Mouse (Mus musculus) stomach, embryonic 16.5 days (tissue): ENCODE measurements around the gene Tnfsf13b. TPM values are rescaled to one million over a fixed set of nuclear protein-coding genes. Genes with fewer than 3 reads are reported as not detected.
A peak's percentile ranks its signal among the peaks of the same experiment; 100 is the strongest.

Source experiments
- ATAC-seq: fragments of 200-750 bp; cut with Nextera tagmentation; 2 replicates; pipeline ENCODE4 v1.8.0; 2017; ENCODE audit warnings: moderate number of reproducible peaks, moderate TSS enrichment; ENCODE audit not compliant: insufficient read depth, low FRiP score
- H3K27ac ChIP-seq: fragments of 300-500 bp; sonication (generic); 2 replicates; pipeline ENCODE4 v1.5.1; 2014; ENCODE audit warnings: low read length
- H3K27me3 ChIP-seq: fragments of 300-500 bp; sonication (generic); 2 replicates; pipeline ENCODE4 v1.6.1; 2014; ENCODE audit warnings: low read length, control low read depth, mixed read lengths; ENCODE audit not compliant: control insufficient read depth, insufficient read depth
- H3K36me3 ChIP-seq: fragments of 300-500 bp; sonication (generic); 2 replicates; pipeline ENCODE4 v1.6.1; 2014; ENCODE audit warnings: low read length; ENCODE audit not compliant: control insufficient read depth, insufficient read depth
- H3K4me1 ChIP-seq: fragments of 300-500 bp; sonication (generic); 2 replicates; pipeline ENCODE4 v1.6.1; 2014; ENCODE audit warnings: low read length, control low read depth, mixed read lengths; ENCODE audit not compliant: control insufficient read depth, insufficient read depth
- H3K4me2 ChIP-seq: fragments of 300-500 bp; sonication (generic); 2 replicates; pipeline ENCODE4 v1.6.1; 2014; ENCODE audit warnings: low read depth, low read length, mixed read lengths
- H3K4me3 ChIP-seq: fragments of 300-500 bp; sonication (generic); replicated peaks from 2 replicates; pipeline ENCODE4 v1.5.1; 2014; ENCODE audit warnings: mild to moderate bottlenecking, low read length
- H3K9ac ChIP-seq: fragments of 300-500 bp; sonication (generic); 2 replicates; pipeline ENCODE4 v1.6.1; 2014; ENCODE audit warnings: low read length
- H3K9me3 ChIP-seq: fragments of 300-500 bp; sonication (generic); replicated peaks from 2 replicates; pipeline ENCODE4 v1.6.1; 2016; ENCODE audit warnings: low read length, control low read depth; ENCODE audit not compliant: control insufficient read depth
- WGBS: fragments of 180-500 bp; shearing (Covaris S2); extraction: QIAGEN DNeasy Blood & Tissue Kit; methylation state at CpG from one replicate; pipeline ENCODE4 v1.1.7; 2014; 5-methylcytosine and 5-hydroxymethylcytosine counted together
- polyA plus RNA-seq: library from polyadenylated mRNA; unstranded; fragments of >200 nt; fragmentation: Nextera tagmentation; extraction: Ambion mirVana; gene quantifications from 2 replicates; pipeline ENCODE4 v1.2.1, GENCODE M21; 2015

Tnfsf13b gene
- polyA plus RNA-seq, 1 experiment from 2014 or later, result 0.28 TPM

GRCm38 (mm10) chr8:10031177-10031576, 24.9 kb downstream of the Tnfsf13b start:
- H3K27ac ChIP-seq, result no peak overlapping the region
- no peaks in the 10 kb centered on the region for H3K27me3 ChIP-seq
- H3K9me3 ChIP-seq, result no peaks in the 10 kb centered on the region
- ATAC-seq, result no peak
- H3K36me3 ChIP-seq, result no peaks in the 10 kb centered on the region
- WGBS, result 77% methylated on average over 9 of the region's 9 CpGs
- no peaks in the 10 kb centered on the region for H3K4me1 ChIP-seq
- H3K4me3 ChIP-seq, result no peak overlapping the region
- H3K9ac ChIP-seq, result no peak overlapping the region
- H3K4me2 ChIP-seq, result no peak overlapping the region

- no peak overlapping the region for H3K4me2 ChIP-seq
- H3K27me3 ChIP-seq, result no peaks in the 10 kb centered on the region
- no peak overlapping the region for H3K4me3 ChIP-seq
- no peak for ATAC-seq
- WGBS, result 52% methylated on average over 3 of the region's 3 CpGs
- H3K4me1 ChIP-seq, result no peaks in the 10 kb centered on the region
- no peak overlapping the region for H3K9ac ChIP-seq
- H3K9me3 ChIP-seq, result no peaks in the 10 kb centered on the region
- no peaks in the 10 kb centered on the region for H3K36me3 ChIP-seq
- no peak overlapping the region for H3K27ac ChIP-seq
Measured at GRCm38 (mm10) chr8:10040866-10041265, 34.6 kb downstream of the Tnfsf13b start.

GRCm38 (mm10) chr8:10043842-10044510, 37.7 kb downstream of the Tnfsf13b start:
- Histone ChIP-seq H3K27ac (no peak overlapping the region), H3K9me3 (no peaks in the 10 kb centered on the region), H3K4me1 (no peaks in the 10 kb centered on the region), H3K36me3 (no peaks in the 10 kb centered on the region), H3K4me2 (no peak overlapping the region), H3K9ac (no peak overlapping the region), H3K4me3 (no peak overlapping the region), H3K27me3 (no peaks in the 10 kb centered on the region)
- WGBS, result 54% methylated on average over 13 of the region's 13 CpGs
- no peak for ATAC-seq

- H3K4me1 ChIP-seq, result no peaks in the 10 kb centered on the region
- ATAC-seq, result no peak
- no peaks in the 10 kb centered on the region for H3K9me3 ChIP-seq
- no peak overlapping the region for H3K9ac ChIP-seq
- H3K4me2 ChIP-seq, result no peak overlapping the region
- 51% methylated on average over 1 of the region's 1 CpGs for WGBS
- H3K4me3 ChIP-seq, result no peak overlapping the region
- no peaks in the 10 kb centered on the region for H3K36me3 ChIP-seq
- no peaks in the 10 kb centered on the region for H3K27me3 ChIP-seq
- H3K27ac ChIP-seq, result no peak overlapping the region
Measured at GRCm38 (mm10) chr8:10045743-10046142, 39.5 kb downstream of the Tnfsf13b start.

GRCm38 (mm10) chr8:10049162-10049561, 42.9 kb downstream of the Tnfsf13b start:
- H3K9ac ChIP-seq, result no peak overlapping the region
- H3K9me3 ChIP-seq, result no peaks in the 10 kb centered on the region
- H3K27ac ChIP-seq, result no peak overlapping the region
- H3K4me3 ChIP-seq, result no peak overlapping the region
- WGBS, result 76% methylated on average over 8 of the region's 8 CpGs
- no peak overlapping the region for H3K4me2 ChIP-seq
- no peaks in the 10 kb centered on the region for H3K36me3 ChIP-seq
- no peaks in the 10 kb centered on the region for H3K27me3 ChIP-seq
- no peaks in the 10 kb centered on the region for H3K4me1 ChIP-seq
- no peak for ATAC-seq

- WGBS, result 45% methylated on average over 3 of the region's 3 CpGs
- H3K4me3 ChIP-seq, result no peak overlapping the region
- H3K9ac ChIP-seq, result no peak overlapping the region
- no peak overlapping the region for H3K27ac ChIP-seq
- H3K4me1 ChIP-seq, result no peaks in the 10 kb centered on the region
- no peak overlapping the region for H3K4me2 ChIP-seq
- H3K9me3 ChIP-seq, result no peaks in the 10 kb centered on the region
- ATAC-seq, result 0 out of 2 replicates have a peak, but pooled peaks have one; percentile 25
- H3K27me3 ChIP-seq, result no peaks in the 10 kb centered on the region
- H3K36me3 ChIP-seq, result no peaks in the 10 kb centered on the region
Measured at GRCm38 (mm10) chr8:10051576-10051975, 45.3 kb downstream of the Tnfsf13b start.

GRCm38 (mm10) chr8:10053571-10053990, 47.3 kb downstream of the Tnfsf13b start:
- H3K27me3 ChIP-seq, result no peaks in the 10 kb centered on the region
- H3K36me3 ChIP-seq, result no peaks in the 10 kb centered on the region
- H3K9me3 ChIP-seq, result no peaks in the 10 kb centered on the region
- no peak for ATAC-seq
- H3K27ac ChIP-seq, result no peak overlapping the region
- H3K4me2 ChIP-seq, result no peak overlapping the region
- H3K9ac ChIP-seq, result no peak overlapping the region
- H3K4me3 ChIP-seq, result no peak overlapping the region
- peaks cover 7% of the 10 kb centered on the region; the same call in 1 of the 2 replicates for H3K4me1 ChIP-seq
- WGBS, result 17% methylated on average over 3 of the region's 3 CpGs

GRCm38 (mm10) chr8:10061001-10061400, 54.7 kb downstream of the Tnfsf13b start:
- peak; percentile 60; the same call in 1 of the 2 replicates for ATAC-seq
- WGBS, result 25% methylated on average over 1 of the region's 1 CpGs
- Histone ChIP-seq H3K27me3 (no peaks in the 10 kb centered on the region), H3K36me3 (no peaks in the 10 kb centered on the region), H3K9ac (no peak overlapping the region), H3K4me1 (peaks cover 15% of the 10 kb centered on the region), H3K9me3 (no peaks in the 10 kb centered on the region), H3K4me3 (no peak overlapping the region), H3K4me2 (no peak overlapping the region), H3K27ac (no peak overlapping the region)

- Histone ChIP-seq H3K9ac (no peak overlapping the region), H3K27ac (no peak overlapping the region), H3K27me3 (no peaks in the 10 kb centered on the region), H3K9me3 (no peaks in the 10 kb centered on the region), H3K4me3 (no peak overlapping the region), H3K4me2 (no peak overlapping the region), H3K36me3 (no peaks in the 10 kb centered on the region), H3K4me1 (no peaks in the 10 kb centered on the region)
- WGBS, result 62% methylated on average over 11 of the region's 11 CpGs
- ATAC-seq, result no peak
Measured at GRCm38 (mm10) chr8:10066906-10067305, 60.6 kb downstream of the Tnfsf13b start.
